Mouse (Mus musculus): ENCODE data around the gene Ndufc1. TPM values are rescaled to one million over a fixed set of nuclear protein-coding genes. Genes with fewer than 3 reads are reported as not detected.
"Not testable (repeated sequence)": the region's sequence is repeated elsewhere in the genome, so short reads cannot be mapped to it uniquely, and the experiment has no call there.

The Ndufc1 gene
- polyA plus RNA-seq, 1 experiment from 2014 or later, result 835 TPM

GRCm38 (mm10) chr3:51396219-51397068, 12.3 kb downstream of the Ndufc1 start, which contains the start of gene Mgarp:
TSS of gene Mgarp (minus strand) at chr3:51396738.
- DNase-seq (ENCODE audit: low spot score), result peak; percentile 63

GRCm38 (mm10) chr3:51395461-51396145, 13.2 kb downstream of the Ndufc1 start:
- DNase-seq (ENCODE audit: low spot score), result no peak

GRCm38 (mm10) chr3:51394881-51395280, 13.9 kb downstream of the Ndufc1 start:
- no peak for DNase-seq (ENCODE audit: low spot score)

- no peak for DNase-seq (ENCODE audit: low spot score)
Measured at GRCm38 (mm10) chr3:51393651-51394050, 15.1 kb downstream of the Ndufc1 start.

GRCm38 (mm10) chr3:51393018-51393417, 15.8 kb downstream of the Ndufc1 start:
- not testable (repeated sequence) for DNase-seq (ENCODE audit: low spot score)

GRCm38 (mm10) chr3:51391591-51391990, 17.2 kb downstream of the Ndufc1 start:
- no peak for DNase-seq (ENCODE audit: low spot score)

GRCm38 (mm10) chr3:51391095-51391494, 17.7 kb downstream of the Ndufc1 start:
- no peak for DNase-seq (ENCODE audit: low spot score)

- no peak for DNase-seq (ENCODE audit: low spot score)
Measured at GRCm38 (mm10) chr3:51388904-51389303, 19.9 kb downstream of the Ndufc1 start.

GRCm38 (mm10) chr3:51387868-51388381, 20.9 kb downstream of the Ndufc1 start:
- DNase-seq (ENCODE audit: low spot score), result no peak

- DNase-seq (ENCODE audit: low spot score), result no peak
Measured at GRCm38 (mm10) chr3:51387134-51387451, 21.7 kb downstream of the Ndufc1 start.

- no peak for DNase-seq (ENCODE audit: low spot score)
Measured at GRCm38 (mm10) chr3:51386441-51387133, 22.2 kb downstream of the Ndufc1 start.

- DNase-seq (ENCODE audit: low spot score), result no peak
Measured at GRCm38 (mm10) chr3:51383409-51383808, 25.4 kb downstream of the Ndufc1 start.

- DNase-seq (ENCODE audit: low spot score), result no peak
Measured at GRCm38 (mm10) chr3:51380660-51381014, 28.2 kb downstream of the Ndufc1 start.

- no peak for DNase-seq (ENCODE audit: low spot score)
Measured at GRCm38 (mm10) chr3:51379786-51380659, 28.8 kb downstream of the Ndufc1 start.

- DNase-seq (ENCODE audit: low spot score), result no peak
Measured at GRCm38 (mm10) chr3:51378665-51378946, 30.2 kb downstream of the Ndufc1 start.

GRCm38 (mm10) chr3:51377878-51378664, 30.7 kb downstream of the Ndufc1 start:
- DNase-seq (ENCODE audit: low spot score), result peak; percentile 63

GRCm38 (mm10) chr3:51375307-51376265, 33.2 kb downstream of the Ndufc1 start:
- DNase-seq (ENCODE audit: low spot score), result peak; percentile 66

GRCm38 (mm10) chr3:51373544-51373943, 35.2 kb downstream of the Ndufc1 start:
- DNase-seq (ENCODE audit: low spot score), result no peak

GRCm38 (mm10) chr3:51372883-51373282, 35.9 kb downstream of the Ndufc1 start:
- no peak for DNase-seq (ENCODE audit: low spot score)
